Mouse (Mus musculus): ENCODE measurements around the gene Aicda.
"Not testable (repeated sequence)": the region's sequence is repeated elsewhere in the genome, so short reads cannot be mapped to it uniquely, and the experiment has no call there.

Aicda gene

DNA sequence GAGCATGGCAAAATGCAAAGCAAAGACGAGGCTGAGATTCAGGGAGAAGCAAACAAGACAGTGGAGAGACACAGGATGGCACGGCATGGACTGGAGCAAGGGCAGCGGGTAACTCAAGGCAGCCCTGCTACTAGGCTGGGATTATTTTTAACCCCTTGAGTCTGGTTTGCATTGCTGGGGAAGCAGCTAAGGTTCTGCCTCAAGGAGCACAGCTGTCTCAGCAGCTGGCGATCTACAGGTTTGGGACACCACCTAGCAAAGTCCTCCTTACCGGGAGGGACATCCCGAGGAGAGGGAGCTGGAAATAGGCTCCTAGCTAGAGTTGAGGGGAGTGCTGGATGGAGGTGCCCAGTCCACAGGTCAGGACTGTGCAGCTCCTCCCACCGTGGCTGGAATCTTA is 1.7 kb downstream of the Aicda start:
- no peak for DNase-seq (ENCODE audit: low spot score)

DNA sequence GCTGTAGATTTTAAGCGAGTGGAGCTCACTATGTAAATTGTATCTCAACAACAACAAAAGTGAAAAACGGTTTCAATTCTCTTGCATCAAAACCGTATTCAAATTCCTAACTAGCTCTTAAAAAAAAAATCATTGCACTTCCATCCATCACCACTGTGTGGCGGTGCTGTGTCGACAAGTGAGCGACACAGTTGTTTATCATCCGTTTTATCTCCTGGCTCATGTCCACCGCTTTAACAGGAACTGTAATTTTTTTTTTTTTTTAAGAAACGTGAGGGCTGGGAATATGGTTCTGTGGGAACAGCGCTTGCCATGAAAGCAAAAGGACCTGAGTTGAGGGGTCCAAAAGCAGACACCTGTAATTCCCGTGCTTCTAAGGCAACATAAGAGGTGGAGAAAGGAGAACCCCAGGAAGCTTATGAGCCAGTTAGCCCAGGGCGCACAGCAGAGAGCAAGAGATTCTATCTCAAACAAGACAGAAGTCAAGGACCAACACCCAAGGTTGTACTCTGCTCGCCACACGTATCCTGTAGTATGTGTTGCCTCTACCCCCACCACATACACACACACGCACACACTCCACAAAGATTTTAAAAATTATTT is 3.5 kb downstream of the Aicda start:
- DNase-seq (ENCODE audit: low spot score): peak; percentile 83

DNA sequence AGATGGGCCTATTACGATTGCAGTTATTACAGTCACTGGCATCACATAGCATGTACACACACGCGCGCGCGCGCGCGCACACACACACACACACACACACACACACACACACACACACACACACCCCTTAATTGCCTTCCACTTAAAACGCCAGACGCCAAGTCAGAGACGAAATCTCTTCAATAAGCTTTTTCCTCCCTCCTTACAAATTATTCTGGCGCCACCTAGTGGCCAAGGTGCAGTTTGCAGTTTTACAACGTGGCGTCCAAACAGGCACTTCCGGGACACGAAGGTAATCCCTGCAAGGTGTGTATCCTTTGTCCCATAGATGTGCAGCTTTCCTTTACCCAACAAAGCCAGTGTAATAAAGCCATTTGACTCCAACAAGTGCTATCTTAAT is 6.8 kb downstream of the Aicda start:
- DNase-seq (ENCODE audit: low spot score): peak; percentile 69

DNA sequence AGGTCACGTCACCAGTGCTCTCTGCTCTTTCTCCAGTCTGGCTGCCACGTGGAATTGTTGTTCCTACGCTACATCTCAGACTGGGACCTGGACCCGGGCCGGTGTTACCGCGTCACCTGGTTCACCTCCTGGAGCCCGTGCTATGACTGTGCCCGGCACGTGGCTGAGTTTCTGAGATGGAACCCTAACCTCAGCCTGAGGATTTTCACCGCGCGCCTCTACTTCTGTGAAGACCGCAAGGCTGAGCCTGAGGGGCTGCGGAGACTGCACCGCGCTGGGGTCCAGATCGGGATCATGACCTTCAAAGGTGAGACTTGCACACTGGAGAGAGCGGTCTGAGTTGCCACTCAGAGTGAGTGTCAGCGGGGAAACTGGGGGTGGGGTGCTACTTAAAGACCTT is 7.4 kb downstream of the Aicda start:
- peak; percentile 7 for DNase-seq (ENCODE audit: low spot score)

- DNase-seq (ENCODE audit: low spot score): peak; percentile 67
Measured at GRCm38 (mm10) chr6:122562463-122562862, 8.9 kb downstream of the Aicda start.

- no peak for DNase-seq (ENCODE audit: low spot score)
Measured at GRCm38 (mm10) chr6:122565070-122565784, 11.6 kb downstream of the Aicda start.

DNA sequence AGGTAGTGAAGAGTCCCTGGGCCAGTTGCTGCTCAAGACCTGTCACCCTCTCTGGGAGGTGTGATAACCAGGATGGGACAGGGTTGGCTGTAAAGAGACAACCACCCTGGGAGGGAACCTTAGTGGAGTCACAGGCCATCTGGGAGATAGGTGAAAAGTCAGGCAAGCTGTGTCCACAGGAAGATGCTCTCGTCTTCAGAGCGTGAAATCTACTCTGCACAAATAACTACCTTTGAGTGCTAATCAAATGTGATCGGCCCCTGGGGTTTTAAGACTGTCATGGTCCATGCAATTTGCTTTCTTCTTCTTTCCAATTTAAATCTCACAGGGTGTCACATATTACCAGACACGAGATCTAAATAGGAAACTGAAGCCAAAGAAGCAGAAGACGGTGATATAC is 15.5 kb downstream of the Aicda start:
- DNase-seq (ENCODE audit: low spot score): no peak

DNA sequence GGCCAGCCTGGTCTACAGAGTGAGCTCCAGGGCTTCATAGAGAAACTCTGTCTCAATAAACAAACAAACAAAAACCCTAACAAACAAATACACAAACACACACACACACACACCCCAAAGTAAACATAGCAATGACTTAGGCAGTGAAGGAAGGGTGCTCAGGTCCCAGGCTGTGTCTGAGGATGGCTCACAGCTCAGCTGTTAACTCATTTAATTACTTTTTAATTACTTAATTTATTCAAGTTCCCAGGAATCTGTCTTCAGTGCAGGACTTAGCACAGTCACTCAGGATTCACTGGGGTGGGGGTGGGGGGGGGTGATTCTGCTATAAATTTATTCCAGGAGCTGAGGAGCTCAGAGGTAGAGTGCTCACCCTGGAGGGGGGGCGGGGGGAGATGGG is 16.2 kb downstream of the Aicda start:
- DNase-seq (ENCODE audit: low spot score): no peak

GRCm38 (mm10) chr6:122570695-122571616 is 17.4 kb downstream of the Aicda start:
- no peak for DNase-seq (ENCODE audit: low spot score)

GRCm38 (mm10) chr6:122571617-122571959 is 18.0 kb downstream of the Aicda start:
- DNase-seq (ENCODE audit: low spot score): no peak

DNA sequence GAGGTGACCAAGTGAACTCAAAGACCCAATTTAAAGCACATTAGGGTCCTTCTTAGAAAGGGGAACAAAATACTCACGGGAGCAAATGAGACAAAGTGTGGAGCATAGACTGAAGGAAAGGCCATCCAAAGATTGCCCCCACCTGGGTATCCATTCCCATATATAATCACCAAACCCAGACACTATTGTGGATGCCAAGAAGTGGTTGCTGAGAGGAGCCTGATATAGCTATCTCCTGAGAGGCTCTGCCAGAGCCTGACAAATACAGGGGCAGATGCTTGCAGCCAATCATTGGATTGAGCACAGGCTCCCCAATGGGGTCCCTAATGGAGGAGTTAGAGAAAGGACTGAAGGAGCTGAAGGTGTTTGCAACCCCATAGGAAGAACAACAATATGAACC is 21.4 kb downstream of the Aicda start:
- DNase-seq (ENCODE audit: low spot score): not testable (repeated sequence)

GRCm38 (mm10) chr6:122577030-122577429 is 23.4 kb downstream of the Aicda start:
- no peak for DNase-seq (ENCODE audit: low spot score)

- DNase-seq (ENCODE audit: low spot score): no peak
Measured at GRCm38 (mm10) chr6:122579086-122579485, 25.5 kb downstream of the Aicda start.

- DNase-seq (ENCODE audit: low spot score): no peak
Measured at GRCm38 (mm10) chr6:122591027-122591758, 37.6 kb downstream of the Aicda start.

DNA sequence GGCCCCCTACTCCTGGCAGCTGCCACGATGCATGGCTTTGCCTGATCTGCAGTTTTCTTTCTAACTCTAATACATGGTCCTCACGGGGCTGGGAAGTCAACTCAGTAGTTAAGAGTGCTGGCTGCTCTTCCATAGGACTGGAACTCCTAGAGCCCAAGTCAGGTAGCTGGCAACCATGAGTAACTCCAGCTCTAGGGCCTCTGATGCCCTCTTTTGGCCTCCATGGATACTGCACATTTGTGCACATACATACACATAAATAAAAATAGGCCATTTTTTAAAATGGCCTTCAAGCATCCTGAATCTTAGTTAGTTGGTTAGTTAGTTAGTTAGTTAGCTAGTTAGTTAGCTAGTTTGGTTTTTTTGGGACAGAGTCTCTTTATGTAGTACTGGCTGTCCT is 39.3 kb downstream of the Aicda start:
- DNase-seq (ENCODE audit: low spot score): no peak

DNA sequence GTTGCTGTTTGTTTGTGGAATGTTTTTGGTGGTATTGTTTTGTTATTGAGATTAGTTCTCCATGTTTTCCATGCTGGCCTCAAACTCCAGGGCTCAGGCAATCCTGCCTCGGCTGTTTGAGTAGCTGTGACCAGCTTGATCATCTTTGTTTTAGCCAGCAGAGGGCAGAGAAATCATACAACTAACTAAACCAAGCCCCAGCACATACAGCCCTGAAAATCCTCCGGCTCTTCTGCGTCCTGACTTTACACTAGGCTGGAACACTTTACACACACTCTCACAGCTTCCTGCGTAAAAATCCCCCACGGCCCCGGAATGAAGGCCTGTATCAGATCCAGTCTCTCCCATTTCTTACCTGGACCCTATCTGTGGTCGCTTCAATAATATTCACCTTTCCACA is 42.0 kb downstream of the Aicda start:
- DNase-seq (ENCODE audit: low spot score): peak; percentile 31

DNA sequence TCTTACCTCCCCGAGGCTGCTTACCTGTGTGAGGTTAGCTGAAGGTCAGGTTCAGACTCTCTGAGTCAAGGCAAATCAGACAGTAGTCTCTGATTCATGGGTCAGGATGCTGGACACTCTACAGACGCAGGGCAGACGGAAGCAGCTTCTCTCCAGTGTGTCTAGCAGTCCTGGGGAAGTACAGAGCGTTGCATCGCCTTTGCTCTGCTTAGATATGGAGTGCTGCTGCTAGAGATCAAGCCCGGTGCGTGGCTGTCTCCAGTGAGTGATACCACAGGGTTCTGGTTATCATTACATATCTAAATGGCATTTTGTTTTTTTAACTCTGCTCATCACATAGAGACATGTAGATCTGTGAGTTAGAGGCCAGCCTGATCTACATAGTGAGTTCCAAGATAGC is 43.0 kb downstream of the Aicda start:
- DNase-seq (ENCODE audit: low spot score): no peak

- DNase-seq (ENCODE audit: low spot score): no peak
Measured at GRCm38 (mm10) chr6:122598014-122598413, 44.4 kb downstream of the Aicda start.

- no peak for DNase-seq (ENCODE audit: low spot score)
Measured at GRCm38 (mm10) chr6:122598436-122598835, 44.8 kb downstream of the Aicda start.

- DNase-seq (ENCODE audit: low spot score): no peak
Measured at GRCm38 (mm10) chr6:122599054-122599737, 45.6 kb downstream of the Aicda start.

DNA sequence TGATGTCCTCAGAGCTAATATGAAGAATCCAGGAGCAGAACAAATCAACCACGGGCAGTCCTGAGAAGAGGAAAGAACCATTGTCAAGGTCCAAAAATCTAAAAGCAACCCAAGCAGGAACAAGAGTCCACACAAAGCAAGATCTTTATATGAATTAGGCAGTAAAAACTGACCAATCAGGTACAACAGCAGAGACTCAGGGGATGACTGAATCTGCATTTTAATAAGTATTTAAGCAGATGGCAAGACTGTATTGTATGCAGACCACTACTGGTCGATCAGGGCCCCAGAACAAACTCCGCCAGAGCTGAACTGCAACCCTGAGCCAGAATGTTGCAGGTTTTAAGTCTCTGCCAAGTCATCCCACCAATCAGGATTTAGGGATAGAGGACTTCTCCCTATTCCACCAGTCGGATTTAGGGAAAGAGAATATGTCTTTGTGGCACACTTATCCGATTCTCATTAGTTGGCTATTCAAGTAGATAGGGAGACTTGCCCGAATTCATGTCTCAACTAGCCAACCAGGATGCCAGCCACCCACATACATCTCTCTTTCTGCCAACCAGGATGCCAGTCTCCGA is 46.6 kb downstream of the Aicda start:
- no peak for DNase-seq (ENCODE audit: low spot score)

All from layer of hippocampus, adult 11-12 months (tissue).